Mouse (Mus musculus): Measurements from ENCODE around the gene Slc24a4. TPM values are rescaled to one million over a fixed set of nuclear protein-coding genes. Genes with fewer than 3 reads are reported as not detected.

The Slc24a4 gene
- polyA plus RNA-seq, 1 experiment from 2014 or later, result 0.39 TPM

DNA sequence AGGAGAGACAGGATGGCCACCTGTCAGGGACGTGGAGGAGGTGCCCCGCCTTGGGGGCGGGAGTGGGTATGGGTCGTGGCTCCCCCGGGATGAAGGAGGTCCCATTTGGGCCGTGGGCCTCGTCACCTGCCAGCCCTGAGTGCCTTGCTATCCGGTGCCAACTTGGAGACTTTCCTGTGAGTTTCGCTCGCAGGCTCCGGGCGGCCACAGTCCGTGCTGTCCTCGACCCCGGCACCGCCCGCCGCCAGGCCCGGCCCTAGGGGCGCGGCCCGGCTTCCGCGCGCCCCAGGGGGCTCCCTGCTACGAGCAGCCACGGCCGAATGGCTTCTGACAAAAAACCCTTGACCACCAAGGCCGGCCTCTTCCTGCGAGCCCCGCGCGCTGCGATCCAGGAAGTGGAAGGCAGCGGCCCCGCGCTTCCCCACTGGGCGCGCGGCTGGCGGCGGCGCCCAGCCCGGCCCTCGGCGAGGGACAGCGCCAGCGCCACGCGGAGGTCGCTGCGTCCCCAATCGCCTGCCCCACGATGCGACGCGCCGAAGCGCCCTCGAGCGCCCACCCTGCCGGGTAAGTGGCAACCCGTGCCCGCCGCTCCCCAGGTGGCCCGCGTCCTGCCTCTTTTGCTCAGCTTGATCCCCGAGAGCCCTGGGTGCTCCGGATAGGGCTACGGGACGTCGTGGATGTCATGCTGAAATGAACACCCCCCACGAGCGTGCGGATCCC, 154.4 kb downstream of the Slc24a4 start, which contains the start of gene Rin3:
Gene Rin3 (plus strand): TSS at position 286 of the 720 bp plus-strand sequence.
- H3K9me3 ChIP-seq, result no peaks in the 10 kb centered on the region
- peaks cover 7% of the 10 kb centered on the region; the same call in 1 of the 2 replicates for H3K27me3 ChIP-seq (replicated peaks)
- no peak within 1 kb of the TSS for H3K27ac ChIP-seq
- peak within 1 kb of the TSS; percentile 51 for H3K4me3 ChIP-seq
- ATAC-seq (ENCODE audit: low FRiP score, low read depth), result peak; percentile 31
- peak within 1 kb of the TSS; percentile 73 for H3K9ac ChIP-seq
- WGBS, result under 1% methylated on average over 75 of the region's 75 CpGs
- peak within 1 kb of the TSS; percentile 95 for H3K4me2 ChIP-seq (replicated peaks)
- H3K4me1 ChIP-seq, result peaks cover 36% of the 10 kb centered on the region
- H3K36me3 ChIP-seq, result no peaks in the 10 kb centered on the region

DNA sequence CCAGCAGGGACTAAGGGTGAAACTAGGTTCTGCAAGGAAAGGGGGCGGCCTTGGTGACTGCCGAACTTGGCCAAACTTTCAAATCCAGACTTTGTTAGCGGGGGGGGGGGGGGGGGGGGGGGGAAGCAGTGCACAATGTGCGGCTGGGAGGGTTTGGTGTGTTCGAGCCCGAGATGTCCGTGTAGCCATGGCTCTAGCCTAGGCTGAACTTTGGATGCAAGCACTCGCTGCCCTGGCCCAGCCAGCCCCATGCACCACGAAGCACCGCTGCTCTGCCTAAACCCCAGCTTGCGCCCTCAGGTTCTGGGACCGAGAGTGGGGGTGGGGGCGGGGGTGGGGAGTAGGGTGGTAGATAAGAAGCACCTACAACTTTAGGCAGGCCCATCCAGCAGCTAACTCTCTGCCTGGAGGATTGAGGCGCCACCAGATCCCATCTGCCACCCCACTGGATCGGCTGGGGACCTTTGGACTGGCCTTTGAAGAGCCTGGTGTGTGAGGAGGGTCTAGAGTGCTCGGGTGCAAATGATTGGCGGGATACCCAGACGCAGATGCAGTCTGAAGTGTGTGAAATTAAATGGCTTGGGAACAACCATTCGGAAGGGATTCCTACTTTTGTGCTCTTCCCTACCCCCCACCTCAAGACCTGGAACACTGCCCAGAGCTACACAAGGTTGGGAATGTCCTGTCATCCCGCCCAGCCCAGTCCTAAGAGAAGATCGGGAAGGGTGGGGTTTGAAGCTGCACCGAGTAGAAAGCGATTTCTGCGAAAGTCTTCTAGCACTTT, 155.1 kb downstream of the Slc24a4 start:
- H3K4me2 ChIP-seq (replicated peaks), result peak overlapping the region; percentile 95
- peaks cover 40% of the 10 kb centered on the region for H3K4me1 ChIP-seq
- peak overlapping the region; percentile 51 for H3K4me3 ChIP-seq
- WGBS, result 10% methylated on average over 22 of the region's 24 CpGs
- peaks cover 7% of the 10 kb centered on the region; the same call in 1 of the 2 replicates for H3K27me3 ChIP-seq (replicated peaks)
- no peaks in the 10 kb centered on the region for H3K36me3 ChIP-seq
- no peak overlapping the region for H3K27ac ChIP-seq
- H3K9ac ChIP-seq, result peak overlapping the region; percentile 73
- ATAC-seq (ENCODE audit: low FRiP score, low read depth), result peak; percentile 67
- H3K9me3 ChIP-seq, result no peaks in the 10 kb centered on the region

DNA sequence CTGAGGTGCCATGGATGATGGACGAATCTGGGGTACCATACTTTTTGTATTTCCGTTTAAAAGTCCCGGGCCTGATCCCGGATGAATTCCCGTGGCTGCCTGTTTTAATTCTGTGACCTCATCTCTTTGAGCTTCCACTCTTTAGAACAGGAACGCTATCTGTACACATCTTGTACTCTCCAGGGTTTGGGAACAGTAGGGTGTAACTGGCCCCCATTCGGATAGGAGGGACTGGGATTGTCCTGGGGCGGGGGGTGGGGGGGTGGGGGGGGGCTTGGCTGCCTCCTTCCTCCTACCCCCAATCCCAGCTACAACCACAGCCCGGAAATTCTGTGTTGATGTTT, 155.7 kb downstream of the Slc24a4 start:
- Histone ChIP-seq H3K4me3 (peak overlapping the region; percentile 51; the same call in 1 of the 2 replicates), H3K27ac (no peak overlapping the region), H3K9ac (no peak overlapping the region), H3K4me2 (replicated peaks) (peak overlapping the region; percentile 95), H3K9me3 (no peaks in the 10 kb centered on the region), H3K27me3 (replicated peaks) (peaks cover 7% of the 10 kb centered on the region; the same call in 1 of the 2 replicates), H3K36me3 (no peaks in the 10 kb centered on the region), H3K4me1 (peaks cover 40% of the 10 kb centered on the region)
- ATAC-seq (ENCODE audit: low FRiP score, low read depth), result no peak
- 44% methylated on average over 9 of the region's 9 CpGs for WGBS

DNA sequence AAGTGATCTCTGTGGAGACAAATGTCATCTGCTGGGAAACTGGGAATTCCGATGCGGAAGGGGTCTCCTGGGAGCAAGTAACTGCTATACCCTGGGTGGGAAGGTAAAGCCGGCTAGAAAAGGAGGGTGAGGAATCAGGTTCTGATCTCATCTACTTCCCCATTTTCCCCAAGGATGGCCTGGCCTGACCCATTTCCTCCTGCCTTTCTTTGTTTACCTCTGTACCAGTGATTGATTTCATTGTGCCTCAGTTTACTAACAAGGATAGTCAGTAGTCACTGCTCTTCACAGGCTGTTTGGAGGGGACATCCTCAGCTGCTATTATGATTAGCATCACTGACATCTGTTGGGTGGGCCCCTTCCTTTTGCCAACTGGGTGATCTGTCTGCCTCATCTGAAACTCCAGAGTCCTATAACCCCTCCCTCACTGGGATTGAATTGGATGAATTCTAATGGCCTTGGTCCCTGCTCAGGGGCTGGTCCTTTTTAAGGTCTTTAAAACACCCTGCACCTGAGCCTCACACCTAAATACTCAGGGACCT, 156.2 kb downstream of the Slc24a4 start:
- Histone ChIP-seq H3K27me3 (replicated peaks) (peaks cover 7% of the 10 kb centered on the region; the same call in 1 of the 2 replicates), H3K36me3 (no peaks in the 10 kb centered on the region), H3K27ac (no peak overlapping the region), H3K4me3 (no peak overlapping the region), H3K9ac (no peak overlapping the region), H3K4me2 (replicated peaks) (peak overlapping the region; percentile 95), H3K4me1 (peaks cover 40% of the 10 kb centered on the region), H3K9me3 (no peaks in the 10 kb centered on the region)
- ATAC-seq (ENCODE audit: low FRiP score, low read depth), result no peak
- WGBS, result 34% methylated on average over 3 of the region's 3 CpGs

DNA sequence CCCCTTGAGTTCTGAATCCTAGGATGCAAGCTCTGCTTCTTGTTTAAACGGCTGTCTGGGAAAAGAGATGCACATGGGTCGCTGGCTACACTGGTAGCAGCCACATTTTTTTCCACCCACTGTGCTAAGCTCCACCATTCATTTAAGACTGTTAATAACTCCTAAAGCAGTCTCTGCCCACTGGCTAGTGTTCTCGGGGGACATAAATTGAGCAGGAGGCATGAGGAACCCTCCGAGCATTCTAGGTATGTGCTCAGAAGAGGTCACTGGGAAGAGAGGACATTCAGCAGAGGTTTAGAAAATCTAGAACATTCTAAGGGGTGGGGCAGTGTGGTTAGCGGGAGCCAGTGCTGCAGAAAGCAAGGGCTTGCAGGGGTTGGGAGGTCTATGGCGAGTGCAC, 156.8 kb downstream of the Slc24a4 start:
- 76% methylated on average over 6 of the region's 6 CpGs for WGBS
- Histone ChIP-seq H3K27ac (no peak overlapping the region), H3K4me1 (peaks cover 40% of the 10 kb centered on the region)

GRCm38 (mm10) chr12:102285779-102286178, 157.2 kb downstream of the Slc24a4 start:
- no peak overlapping the region for H3K27ac ChIP-seq
- ATAC-seq (ENCODE audit: low FRiP score, low read depth), result no peak
- no peaks in the 10 kb centered on the region for H3K36me3 ChIP-seq
- H3K4me3 ChIP-seq, result no peak overlapping the region
- H3K27me3 ChIP-seq (replicated peaks), result peaks cover 7% of the 10 kb centered on the region; the same call in 1 of the 2 replicates
- WGBS, result 85% methylated on average over 5 of the region's 5 CpGs
- H3K9ac ChIP-seq, result no peak overlapping the region
- H3K4me2 ChIP-seq (replicated peaks), result no peak overlapping the region
- no peaks in the 10 kb centered on the region for H3K9me3 ChIP-seq
- peaks cover 40% of the 10 kb centered on the region for H3K4me1 ChIP-seq

More for the DNA sequence above, 156.8 kb downstream of the Slc24a4 start:
- H3K9me3 ChIP-seq, result no peaks in the 10 kb centered on the region
- 0 out of 2 replicates have a peak overlapping the region, but pooled peaks have one; percentile 95 for H3K4me2 ChIP-seq (replicated peaks)
- H3K9ac ChIP-seq, result no peak overlapping the region
- H3K4me3 ChIP-seq, result no peak overlapping the region
- H3K27me3 ChIP-seq (replicated peaks), result peaks cover 7% of the 10 kb centered on the region; the same call in 1 of the 2 replicates
- H3K36me3 ChIP-seq, result no peaks in the 10 kb centered on the region
- no peak for ATAC-seq (ENCODE audit: low FRiP score, low read depth)

DNA sequence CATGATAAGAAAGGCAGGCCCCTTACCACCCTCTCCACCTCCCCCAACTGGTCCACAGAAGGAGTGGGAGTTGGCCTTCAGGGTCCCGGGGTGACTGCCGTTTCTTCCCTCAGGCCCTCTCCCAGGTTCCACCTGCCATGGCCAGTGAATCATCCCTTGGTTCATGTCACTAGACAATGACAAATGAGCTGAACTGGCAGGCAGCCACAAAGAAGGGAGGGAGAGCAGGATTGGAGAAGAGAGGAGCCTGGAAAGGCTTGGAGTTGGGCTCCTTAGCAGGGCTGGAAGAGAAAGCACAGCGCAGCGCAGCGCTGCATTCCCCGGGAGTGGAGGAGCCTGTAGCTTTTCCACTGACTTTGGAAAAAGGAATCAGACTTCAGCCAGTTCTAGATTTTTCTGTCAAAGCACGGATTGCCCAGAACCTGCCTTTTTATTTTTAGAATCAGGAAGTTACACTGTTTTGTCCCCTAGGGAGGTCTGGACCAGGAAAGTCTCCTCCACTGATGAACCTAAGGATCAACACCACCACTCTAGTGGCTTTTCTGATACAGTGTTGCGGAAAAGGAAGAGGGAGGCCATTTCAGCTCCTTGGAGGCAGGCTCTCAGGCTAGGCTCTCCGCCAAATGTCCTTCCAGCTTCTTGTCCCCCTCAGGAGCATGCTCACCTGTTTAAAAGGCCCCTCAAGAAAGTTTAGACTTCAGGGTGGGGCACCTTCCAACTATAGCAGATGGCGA, 158.3 kb downstream of the Slc24a4 start:
- Histone ChIP-seq H3K4me3 (no peak overlapping the region), H3K4me2 (replicated peaks) (no peak overlapping the region), H3K4me1 (peaks cover 40% of the 10 kb centered on the region), H3K9ac (no peak overlapping the region), H3K27me3 (replicated peaks) (peaks cover 7% of the 10 kb centered on the region; the same call in 1 of the 2 replicates), H3K36me3 (no peaks in the 10 kb centered on the region), H3K9me3 (no peaks in the 10 kb centered on the region), H3K27ac (no peak overlapping the region)
- 69% methylated on average over 10 of the region's 10 CpGs for WGBS
- ATAC-seq (ENCODE audit: low FRiP score, low read depth), result no peak

DNA sequence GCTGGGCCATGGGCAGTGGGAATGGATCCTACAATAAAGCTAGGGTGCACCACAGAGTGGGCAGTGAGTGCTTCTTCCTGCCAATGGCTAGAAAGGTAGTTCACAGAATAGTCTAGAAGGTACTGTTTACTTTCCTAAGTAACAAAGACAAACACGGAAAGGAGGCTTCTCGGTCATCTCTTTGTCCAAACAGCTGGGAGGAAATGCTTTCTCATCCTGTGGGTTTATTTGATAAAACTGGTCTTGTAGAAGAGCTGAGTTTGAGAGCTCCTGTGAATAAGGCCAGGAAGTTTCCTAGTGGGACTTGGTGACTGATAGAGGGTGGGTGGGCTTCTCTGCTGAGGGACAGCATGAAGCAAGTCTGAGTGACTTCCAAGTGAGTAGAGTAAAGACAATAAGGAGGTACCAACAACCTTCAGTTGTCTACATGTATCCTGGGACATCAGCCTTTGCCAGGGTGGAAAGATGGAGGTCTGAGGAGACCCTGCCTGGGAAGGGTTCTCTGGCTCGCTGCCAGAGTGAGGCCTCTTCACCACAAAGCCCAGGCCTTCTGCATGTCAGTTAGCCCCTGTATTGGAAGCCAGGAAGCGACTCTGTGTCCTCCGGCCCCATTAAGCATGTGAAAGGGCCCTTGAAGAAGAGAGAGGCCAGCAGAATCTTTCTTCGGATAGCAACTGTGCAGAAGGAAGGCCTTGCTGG, 159.5 kb downstream of the Slc24a4 start:
- WGBS, result 75% methylated on average over 6 of the region's 6 CpGs
- H3K9me3 ChIP-seq, result no peaks in the 10 kb centered on the region
- no peak overlapping the region for H3K4me3 ChIP-seq
- no peaks in the 10 kb centered on the region for H3K36me3 ChIP-seq
- H3K27ac ChIP-seq, result no peak overlapping the region
- ATAC-seq (ENCODE audit: low FRiP score, low read depth), result no peak
- H3K4me1 ChIP-seq, result peaks cover 36% of the 10 kb centered on the region
- no peak overlapping the region for H3K9ac ChIP-seq
- peaks cover 7% of the 10 kb centered on the region; the same call in 1 of the 2 replicates for H3K27me3 ChIP-seq (replicated peaks)
- H3K4me2 ChIP-seq (replicated peaks), result no peak overlapping the region

GRCm38 (mm10) chr12:102288846-102289245, 160.3 kb downstream of the Slc24a4 start:
- Histone ChIP-seq H3K4me3 (no peak overlapping the region), H3K9me3 (no peaks in the 10 kb centered on the region), H3K27me3 (replicated peaks) (peaks cover 7% of the 10 kb centered on the region; the same call in 1 of the 2 replicates), H3K9ac (no peak overlapping the region), H3K4me1 (peaks cover 31% of the 10 kb centered on the region), H3K36me3 (no peaks in the 10 kb centered on the region), H3K4me2 (replicated peaks) (no peak overlapping the region), H3K27ac (no peak overlapping the region)
- WGBS, result 39% methylated on average over 2 of the region's 2 CpGs
- no peak for ATAC-seq (ENCODE audit: low FRiP score, low read depth)

GRCm38 (mm10) chr12:102289568-102289967, 161.0 kb downstream of the Slc24a4 start:
- 0 out of 2 replicates have a peak, but pooled peaks cover 7% of the 10 kb centered on the region for H3K27me3 ChIP-seq (replicated peaks)
- H3K4me1 ChIP-seq, result peaks cover 25% of the 10 kb centered on the region
- no peaks in the 10 kb centered on the region for H3K36me3 ChIP-seq
- H3K27ac ChIP-seq, result no peak overlapping the region
- WGBS, result 90% methylated on average over 1 of the region's 1 CpGs
- ATAC-seq (ENCODE audit: low FRiP score, low read depth), result no peak
- no peaks in the 10 kb centered on the region for H3K9me3 ChIP-seq
- no peak overlapping the region for H3K9ac ChIP-seq
- no peak overlapping the region for H3K4me2 ChIP-seq (replicated peaks)
- no peak overlapping the region for H3K4me3 ChIP-seq

DNA sequence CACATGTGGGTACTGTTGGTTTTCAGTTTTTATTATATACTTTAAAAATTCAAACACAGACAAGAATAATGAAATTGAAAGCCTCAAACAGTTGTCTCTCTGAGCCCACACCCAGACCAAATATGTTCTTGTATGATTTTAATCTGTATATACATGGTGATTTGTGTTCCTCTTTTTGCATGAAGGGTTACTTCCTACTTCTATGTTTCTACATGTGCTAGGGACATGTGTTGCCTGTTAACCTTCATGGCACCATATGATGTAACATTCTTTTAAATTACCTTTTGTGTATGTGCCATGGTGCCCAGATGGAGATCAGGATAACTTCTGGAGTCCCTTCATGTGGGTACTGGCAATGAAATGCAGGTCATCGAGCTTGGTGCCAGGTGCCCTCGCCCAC, 162.1 kb downstream of the Slc24a4 start:
- Histone ChIP-seq H3K9me3 (no peaks in the 10 kb centered on the region), H3K4me2 (replicated peaks) (no peak overlapping the region), H3K9ac (no peak overlapping the region), H3K27ac (no peak overlapping the region), H3K27me3 (replicated peaks) (no peaks in the 10 kb centered on the region), H3K4me3 (no peak overlapping the region), H3K4me1 (peaks cover 16% of the 10 kb centered on the region), H3K36me3 (no peaks in the 10 kb centered on the region)
- ATAC-seq (ENCODE audit: low FRiP score, low read depth), result no peak
- 88% methylated on average over 2 of the region's 2 CpGs for WGBS
